Mouse (Mus musculus) heart, embryonic 12.5 days (tissue): ENCODE data around the gene Foxf1. TPM values are rescaled to one million over a fixed set of nuclear protein-coding genes. Genes with fewer than 3 reads are reported as not detected.

Experiments used
- ATAC-seq: fragments of 200-750 bp; cut with Nextera tagmentation; 2 replicates; pipeline ENCODE4 v1.8.0; 2017; ENCODE audit warnings: moderate TSS enrichment, moderate library complexity; ENCODE audit not compliant: insufficient number of reproducible peaks, low FRiP score
- H3K27ac ChIP-seq: fragments of 300-500 bp; sonication (generic); 2 replicates; pipeline ENCODE4 v1.5.1; 2016; ENCODE audit warnings: mild to moderate bottlenecking, moderate library complexity; ENCODE audit not compliant: poor library complexity, severe bottlenecking
- H3K27me3 ChIP-seq: fragments of 300-500 bp; sonication (generic); replicated peaks from 2 replicates; pipeline ENCODE4 v1.6.1; 2016; ENCODE audit warnings: mild to moderate bottlenecking, moderate library complexity
- H3K36me3 ChIP-seq: fragments of 300-500 bp; sonication (generic); 2 replicates; pipeline ENCODE4 v1.6.1; 2016; ENCODE audit warnings: mild to moderate bottlenecking, moderate library complexity
- H3K4me1 ChIP-seq: fragments of 300-500 bp; sonication (generic); replicated peaks from 2 replicates; pipeline ENCODE4 v1.6.1; 2016; ENCODE audit warnings: mild to moderate bottlenecking
- H3K4me2 ChIP-seq: fragments of 300-500 bp; sonication (generic); 2 replicates; pipeline ENCODE4 v1.6.1; 2016; ENCODE audit warnings: mild to moderate bottlenecking, moderate library complexity
- H3K4me3 ChIP-seq: fragments of 300-500 bp; sonication (generic); 2 replicates; pipeline ENCODE4 v1.5.1; 2016; ENCODE audit warnings: mild to moderate bottlenecking
- H3K9ac ChIP-seq: fragments of 300-500 bp; sonication (generic); 2 replicates; pipeline ENCODE4 v1.6.1; 2016; ENCODE audit warnings: mild to moderate bottlenecking, moderate library complexity
- H3K9me3 ChIP-seq: fragments of 300-500 bp; sonication (generic); replicated peaks from 2 replicates; pipeline ENCODE4 v1.6.1; 2016; ENCODE audit warnings: mild to moderate bottlenecking, moderate library complexity
- WGBS: fragments of 180-500 bp; shearing (Covaris S2); methylation state at CpG from one replicate; pipeline ENCODE4 v1.1.7; 2016; 5-methylcytosine and 5-hydroxymethylcytosine counted together
- polyA plus RNA-seq: library from polyadenylated mRNA; unstranded; fragments of >200 nt; fragmentation: Nextera tagmentation; extraction: Ambion mirVana; gene quantifications from 2 replicates; pipeline ENCODE4 v1.2.1, GENCODE M21; 2016

The Foxf1 gene
- polyA plus RNA-seq, 1 experiment from 2014 or later: 0.68 TPM

DNA sequence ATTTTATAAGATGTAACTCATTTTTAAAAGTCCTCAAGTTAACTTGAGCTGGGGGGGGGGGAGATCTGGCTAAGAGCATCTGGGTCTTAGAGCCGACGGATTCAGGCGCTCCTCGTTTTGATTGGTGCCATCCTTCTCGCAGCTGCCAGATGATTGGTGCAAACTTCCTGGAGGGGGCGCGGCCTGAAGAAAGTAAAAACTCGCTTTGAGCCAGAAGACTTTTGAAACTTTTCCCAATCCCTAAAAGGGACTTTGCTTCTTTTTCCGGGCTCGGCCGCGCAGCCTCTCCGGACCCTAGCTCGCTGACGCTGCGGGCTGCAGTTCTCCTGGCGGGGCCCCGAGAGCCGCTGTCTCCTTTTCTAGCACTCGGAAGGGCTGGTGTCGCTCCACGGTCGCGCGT, 31.8 kb downstream of the Foxf1 start, which contains the start of gene Foxc2:
Gene Foxc2 (plus strand): TSS at position 224 of the 400 bp plus-strand sequence.
- peak; percentile 70 for ATAC-seq

GRCm38 (mm10) chr8:121116591-121117185, 32.5 kb downstream of the Foxf1 start:
- WGBS: under 1% methylated on average over 54 of the region's 55 CpGs
- peaks cover 67% of the 10 kb centered on the region for H3K27me3 ChIP-seq
- H3K36me3 ChIP-seq: no peaks in the 10 kb centered on the region
- ATAC-seq: peak; percentile 54
- H3K4me1 ChIP-seq: peaks cover 21% of the 10 kb centered on the region; the same call in 1 of the 2 replicates
- H3K4me3 ChIP-seq: peak overlapping the region; percentile 76
- no peaks in the 10 kb centered on the region for H3K9me3 ChIP-seq
- H3K4me2 ChIP-seq: peak overlapping the region; percentile 93
- peak overlapping the region; percentile 97 for H3K27ac ChIP-seq
- H3K9ac ChIP-seq: peak overlapping the region; percentile 92

More for the DNA sequence above, 31.8 kb downstream of the Foxf1 start, which contains the start of gene Foxc2:
- peak within 1 kb of the TSS; percentile 97 for H3K27ac ChIP-seq
- H3K27me3 ChIP-seq: peaks cover 60% of the 10 kb centered on the region
- H3K9me3 ChIP-seq: no peaks in the 10 kb centered on the region
- WGBS: 0% methylated on average over 25 of the region's 25 CpGs
- no peaks in the 10 kb centered on the region for H3K36me3 ChIP-seq
- H3K9ac ChIP-seq: peak within 1 kb of the TSS; percentile 92
- H3K4me1 ChIP-seq: peaks cover 15% of the 10 kb centered on the region; the same call in 1 of the 2 replicates
- H3K4me2 ChIP-seq: peak within 1 kb of the TSS; percentile 93
- H3K4me3 ChIP-seq: peak within 1 kb of the TSS; percentile 76

DNA sequence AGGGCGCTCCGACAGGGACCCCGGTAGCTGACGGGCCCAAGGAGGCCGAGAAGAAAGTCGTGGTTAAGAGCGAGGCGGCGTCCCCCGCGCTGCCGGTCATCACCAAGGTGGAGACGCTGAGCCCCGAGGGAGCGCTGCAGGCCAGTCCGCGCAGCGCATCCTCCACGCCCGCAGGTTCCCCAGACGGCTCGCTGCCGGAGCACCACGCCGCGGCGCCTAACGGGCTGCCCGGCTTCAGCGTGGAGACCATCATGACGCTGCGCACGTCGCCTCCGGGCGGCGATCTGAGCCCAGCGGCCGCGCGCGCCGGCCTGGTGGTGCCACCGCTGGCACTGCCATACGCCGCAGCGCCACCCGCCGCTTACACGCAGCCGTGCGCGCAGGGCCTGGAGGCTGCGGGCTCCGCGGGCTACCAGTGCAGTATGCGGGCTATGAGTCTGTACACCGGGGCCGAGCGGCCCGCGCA, 33.0 kb downstream of the Foxf1 start:
- peaks cover 70% of the 10 kb centered on the region for H3K27me3 ChIP-seq
- no peak for ATAC-seq
- peaks cover 25% of the 10 kb centered on the region for H3K4me1 ChIP-seq
- H3K9ac ChIP-seq: peak overlapping the region; percentile 92
- peak overlapping the region; percentile 93 for H3K4me2 ChIP-seq
- WGBS: under 1% methylated on average over 62 of the region's 62 CpGs
- 0 out of 2 replicates have a peak, but pooled peaks cover under 1% of the 10 kb centered on the region for H3K36me3 ChIP-seq
- H3K4me3 ChIP-seq: peak overlapping the region; percentile 76
- no peaks in the 10 kb centered on the region for H3K9me3 ChIP-seq
- peak overlapping the region; percentile 97 for H3K27ac ChIP-seq

GRCm38 (mm10) chr8:121117906-121118305, 33.7 kb downstream of the Foxf1 start:
- under 1% methylated on average over 28 of the region's 28 CpGs for WGBS
- peaks cover 7% of the 10 kb centered on the region for H3K36me3 ChIP-seq
- peak overlapping the region; percentile 92 for H3K9ac ChIP-seq
- no peak for ATAC-seq
- H3K4me1 ChIP-seq: peaks cover 30% of the 10 kb centered on the region
- H3K27me3 ChIP-seq: peaks cover 72% of the 10 kb centered on the region
- H3K4me2 ChIP-seq: peak overlapping the region; percentile 93
- peak overlapping the region; percentile 76 for H3K4me3 ChIP-seq
- peak overlapping the region; percentile 97 for H3K27ac ChIP-seq
- no peaks in the 10 kb centered on the region for H3K9me3 ChIP-seq

- H3K27ac ChIP-seq: peak overlapping the region; percentile 1; the same call in 1 of the 2 replicates
- 4% methylated on average over 18 of the region's 18 CpGs for WGBS
- no peak for ATAC-seq
- peaks cover 10% of the 10 kb centered on the region for H3K36me3 ChIP-seq
- peaks cover 77% of the 10 kb centered on the region for H3K27me3 ChIP-seq
- H3K4me2 ChIP-seq: peak overlapping the region; percentile 93
- H3K4me3 ChIP-seq: peak overlapping the region; percentile 76
- peaks cover 27% of the 10 kb centered on the region for H3K4me1 ChIP-seq
- no peaks in the 10 kb centered on the region for H3K9me3 ChIP-seq
- H3K9ac ChIP-seq: peak overlapping the region; percentile 92
These were observed 34.6 kb downstream of the Foxf1 start for GRCm38 (mm10) chr8:121118634-121119420.

DNA sequence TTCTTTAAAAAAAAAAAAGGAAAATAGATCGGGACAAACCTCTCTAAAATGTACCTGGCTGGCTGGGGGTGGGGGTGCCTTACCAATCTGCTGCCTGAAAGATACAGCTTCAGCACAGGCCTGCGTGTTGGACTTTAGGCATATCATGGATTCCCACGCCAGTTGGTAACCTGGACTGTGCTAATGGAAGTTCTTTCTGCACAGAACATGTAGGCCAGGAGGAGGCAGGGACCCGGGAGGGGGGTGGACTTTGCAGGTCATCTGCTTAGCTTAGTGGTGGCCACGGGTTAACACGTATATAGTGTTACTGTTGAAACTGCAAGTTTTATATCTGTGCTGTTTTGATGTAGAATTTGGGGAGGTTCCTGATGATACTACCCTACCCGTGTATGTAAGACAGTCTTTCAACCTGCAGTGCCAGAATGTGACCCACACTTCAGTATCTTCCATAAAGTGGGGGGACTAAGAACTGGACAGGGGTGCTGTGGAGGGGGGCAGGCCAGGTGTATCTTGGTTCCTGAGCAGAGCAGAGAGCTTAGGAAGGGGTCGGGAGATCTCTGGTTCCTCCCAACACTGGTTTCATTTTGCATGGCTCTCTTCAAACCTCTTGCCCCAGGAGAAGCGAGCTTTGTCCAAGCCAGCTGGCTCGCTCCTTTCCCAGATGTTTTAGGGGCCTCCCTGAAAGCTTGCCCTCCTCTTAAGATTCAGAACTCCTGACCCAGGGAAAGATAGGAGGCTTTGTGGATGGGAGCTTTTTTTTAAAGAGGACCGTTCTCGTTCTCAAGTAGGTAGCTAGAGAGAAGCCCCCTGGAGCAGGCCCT, 35.7 kb downstream of the Foxf1 start:
- peaks cover 81% of the 10 kb centered on the region for H3K27me3 ChIP-seq
- H3K4me2 ChIP-seq: peak overlapping the region; percentile 67
- H3K4me1 ChIP-seq: peaks cover 35% of the 10 kb centered on the region
- H3K9me3 ChIP-seq: no peaks in the 10 kb centered on the region
- H3K27ac ChIP-seq: peak overlapping the region; percentile 44; the same call in 1 of the 2 replicates
- WGBS: 19% methylated on average over 12 of the region's 12 CpGs
- H3K9ac ChIP-seq: peak overlapping the region; percentile 73
- peaks cover 10% of the 10 kb centered on the region for H3K36me3 ChIP-seq
- ATAC-seq: no peak
- H3K4me3 ChIP-seq: peak overlapping the region; percentile 76

- Histone ChIP-seq H3K9ac (peak overlapping the region; percentile 73), H3K27ac (0 out of 2 replicates have a peak overlapping the region, but pooled peaks have one; percentile 44), H3K4me3 (peak overlapping the region; percentile 76), H3K4me1 (peaks cover 43% of the 10 kb centered on the region), H3K4me2 (peak overlapping the region; percentile 67), H3K27me3 (peaks cover 79% of the 10 kb centered on the region), H3K9me3 (no peaks in the 10 kb centered on the region), H3K36me3 (peaks cover 10% of the 10 kb centered on the region)
- WGBS: 17% methylated on average over 17 of the region's 17 CpGs
- no peak for ATAC-seq
These were observed 36.6 kb downstream of the Foxf1 start for GRCm38 (mm10) chr8:121120456-121121419.

DNA sequence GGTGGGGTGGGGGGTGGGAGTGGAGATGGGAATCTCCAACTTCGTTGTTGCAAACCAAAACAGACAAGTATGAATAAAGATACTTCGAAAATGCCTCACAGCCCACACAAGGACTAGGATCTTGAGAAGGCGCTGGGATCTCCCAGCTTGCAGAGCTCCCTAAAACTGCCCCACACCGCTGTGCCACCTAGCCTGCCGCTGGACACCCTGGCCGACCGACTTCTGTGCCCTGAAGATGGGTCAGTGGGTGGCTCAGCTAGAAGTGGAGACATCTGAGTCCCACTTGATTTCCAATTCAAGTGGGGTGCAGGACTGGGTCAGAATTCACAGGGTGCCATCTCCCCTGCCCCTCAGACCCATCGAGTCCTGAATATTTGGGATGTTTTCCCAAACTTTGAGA, 37.5 kb downstream of the Foxf1 start:
- no peak overlapping the region for H3K27ac ChIP-seq
- peak overlapping the region; percentile 48; the same call in 1 of the 2 replicates for H3K9ac ChIP-seq
- peaks cover 47% of the 10 kb centered on the region for H3K4me1 ChIP-seq
- H3K4me2 ChIP-seq: peak overlapping the region; percentile 67
- peak overlapping the region; percentile 76 for H3K4me3 ChIP-seq
- WGBS: 38% methylated on average over 8 of the region's 8 CpGs
- ATAC-seq: no peak
- H3K9me3 ChIP-seq: no peaks in the 10 kb centered on the region
- H3K36me3 ChIP-seq: peaks cover 10% of the 10 kb centered on the region
- H3K27me3 ChIP-seq: peaks cover 82% of the 10 kb centered on the region

DNA sequence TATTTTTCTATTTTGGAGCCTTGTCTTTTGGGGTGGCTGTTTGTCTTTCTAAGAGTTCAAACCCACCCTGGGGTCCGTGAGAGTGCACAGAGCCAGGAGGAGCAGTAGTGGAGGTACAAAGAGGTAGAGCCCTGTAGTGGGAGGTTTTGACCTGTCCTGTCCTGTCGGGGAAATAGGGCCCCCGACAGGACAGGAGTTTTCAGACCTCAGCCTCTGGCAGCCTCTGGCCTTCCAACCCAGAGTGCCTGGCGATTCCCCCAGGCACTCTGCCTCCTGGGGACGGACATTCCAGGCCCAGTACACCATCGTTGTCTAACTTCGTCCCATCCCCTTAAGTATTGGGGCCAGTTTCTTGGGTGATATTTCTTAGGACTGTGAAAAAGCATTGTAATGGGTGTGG, 38.2 kb downstream of the Foxf1 start:
- H3K4me3 ChIP-seq: no peak overlapping the region
- no peak overlapping the region for H3K27ac ChIP-seq
- peaks cover 51% of the 10 kb centered on the region for H3K4me1 ChIP-seq
- H3K9me3 ChIP-seq: no peaks in the 10 kb centered on the region
- H3K36me3 ChIP-seq: peaks cover 10% of the 10 kb centered on the region
- 33% methylated on average over 7 of the region's 7 CpGs for WGBS
- H3K9ac ChIP-seq: 0 out of 2 replicates have a peak overlapping the region, but pooled peaks have one; percentile 48
- ATAC-seq: no peak
- peaks cover 82% of the 10 kb centered on the region for H3K27me3 ChIP-seq
- H3K4me2 ChIP-seq: peak overlapping the region; percentile 67; the same call in 1 of the 2 replicates
